Mouse (Mus musculus): ENCODE data around the gene Cep41. TPM values are rescaled to one million over a fixed set of nuclear protein-coding genes. Genes with fewer than 3 reads are reported as not detected.

Cep41 gene
- total RNA-seq, 2 experiments from 2014 or later = 2.9 to 3.1 TPM

- DNase-seq = no peak
- intact Hi-C loops (cut with DNase I) = no loop called here
Observed at GRCm38 (mm10) chr6:30712484-30712883, 18.9 kb upstream of the Cep41 start.

GRCm38 (mm10) chr6:30711365-30711763 lies 17.8 kb upstream of the Cep41 start:
- intact Hi-C loops (cut with DNase I) = no loop called here
- no peak for DNase-seq

- no peak for DNase-seq
- intact Hi-C loops (cut with DNase I) = no loop called here
Observed at GRCm38 (mm10) chr6:30710371-30711364, 17.1 kb upstream of the Cep41 start.

GRCm38 (mm10) chr6:30709115-30709514 lies 15.6 kb upstream of the Cep41 start:
- DNase-seq = no peak
- intact Hi-C loops (cut with DNase I) = no loop called here

GRCm38 (mm10) chr6:30703977-30704602 lies 10.5 kb upstream of the Cep41 start:
- intact Hi-C loops (cut with DNase I) = no loop called here
- DNase-seq = no peak

- intact Hi-C loops (cut with DNase I) = no loop called here
Observed at GRCm38 (mm10) chr6:30703476-30703875, 9.9 kb upstream of the Cep41 start.

GRCm38 (mm10) chr6:30702881-30703280 lies 9.3 kb upstream of the Cep41 start:
- DNase-seq = no peak
- intact Hi-C loops (cut with DNase I) = no loop called here

More at GRCm38 (mm10) chr6:30703476-30703875, 9.9 kb upstream of the Cep41 start:
- no peak for DNase-seq

- intact Hi-C loops (cut with DNase I) = no loop called here
- peak in 1 of 2 experiments; percentile 22 for DNase-seq
Observed at GRCm38 (mm10) chr6:30700182-30700581, 6.6 kb upstream of the Cep41 start.

GRCm38 (mm10) chr6:30698036-30698435 lies 4.5 kb upstream of the Cep41 start:
- intact Hi-C loops (cut with DNase I) = loop anchor here (5.0 kb wide), 1 partner anchor 141 kb away; no protein-coding TSS in a partner anchor
- peak; percentile 21 to 52 for DNase-seq

- no peak for DNase-seq
- intact Hi-C loops (cut with DNase I) = loop anchor here (5.0 kb wide), 1 partner anchor 140 kb away; no protein-coding TSS in a partner anchor
Observed at GRCm38 (mm10) chr6:30697464-30697863, 3.9 kb upstream of the Cep41 start.

GRCm38 (mm10) chr6:30695124-30695523 lies 1.6 kb upstream of the Cep41 start:
- intact Hi-C loops (cut with DNase I) = loop anchor here (5.0 kb wide), 1 partner anchor 138 kb away; no protein-coding TSS in a partner anchor
- DNase-seq = no peak

- DNase-seq = no peak
- intact Hi-C loops (cut with DNase I) = no loop called here
Observed at GRCm38 (mm10) chr6:30694209-30694608, 660 bp upstream of the Cep41 start.

- DNase-seq = no peak
- intact Hi-C loops (cut with DNase I) = no loop called here
Observed at GRCm38 (mm10) chr6:30692826-30693225, 723 bp downstream of the Cep41 start.

GRCm38 (mm10) chr6:30687198-30687597 lies 6.4 kb downstream of the Cep41 start:
- intact Hi-C loops (cut with DNase I) = no loop called here
- DNase-seq = no peak

GRCm38 (mm10) chr6:30684570-30684969 lies 9.0 kb downstream of the Cep41 start:
- DNase-seq = no peak
- intact Hi-C loops (cut with DNase I) = no loop called here

- intact Hi-C loops (cut with DNase I) = no loop called here
- DNase-seq = peak; percentile 58 to 62
Observed at GRCm38 (mm10) chr6:30681935-30682900, 11.3 kb downstream of the Cep41 start.

GRCm38 (mm10) chr6:30680442-30680841 lies 13.1 kb downstream of the Cep41 start:
- intact Hi-C loops (cut with DNase I) = no loop called here
- DNase-seq = no peak

GRCm38 (mm10) chr6:30679567-30679966 lies 14.0 kb downstream of the Cep41 start:
- intact Hi-C loops (cut with DNase I) = no loop called here
- DNase-seq = no peak

GRCm38 (mm10) chr6:30678482-30678881 lies 15.1 kb downstream of the Cep41 start:
- intact Hi-C loops (cut with DNase I) = no loop called here
- DNase-seq = no peak

- intact Hi-C loops (cut with DNase I) = no loop called here
- no peak for DNase-seq
Observed at GRCm38 (mm10) chr6:30677591-30677990, 16.0 kb downstream of the Cep41 start.
